Mouse (Mus musculus): ENCODE data around the gene Sesn3.

GRCm38 (mm10) chr9:14287234-14287633, 12.4 kb downstream of the Sesn3 start:
- TF ChIP-seq JUND (IDR thresholded peaks at IDR 0.05; ENCODE audit: low read depth, low read length) (no peak), POLR2AphosphoS2 (IDR thresholded peaks at IDR 0.05; ENCODE audit: low read length) (no peak), CTCF (IDR thresholded peaks at IDR 0.05 in 2 of 3, conservative IDR thresholded peaks at IDR 0.05 in 1 of 3; ENCODE audit: control insufficient read depth in 1 of 3, insufficient read depth in 1 of 3, low read depth in 2 of 3, low read length in 3 of 3, poor library complexity in 1 of 3, severe bottlenecking in 1 of 3) (no peak), POLR2A (IDR thresholded peaks at IDR 0.05; ENCODE audit: control insufficient read depth in 1 of 2, insufficient read depth in 1 of 2, low read depth in 1 of 2, low read length in 2 of 2, poor library complexity in 1 of 2) (no peak), RAD21 (IDR thresholded peaks at IDR 0.05; ENCODE audit: low read depth, low read length) (no peak)

All from MEL (cell line).